Mouse (Mus musculus): ENCODE results near the gene Gm20431.

GRCm38 (mm10) chr2:167574814-167575213 lies 86.5 kb downstream of the Gm20431 start:
- TF ChIP-seq CTCF (IDR thresholded peaks at IDR 0.05; ENCODE audit: extremely low read depth, insufficient read length, insufficient replicate concordance, low read depth, low read length) (no peak), POLR2A (IDR thresholded peaks at IDR 0.05; ENCODE audit: low read depth, low read length) (no peak)

All from small intestine, adult 2 months (tissue).